Mouse (Mus musculus) cortical plate, adult 2 months (tissue): ENCODE results near the gene Pi16.

Experiments used
- CTCF ChIP-seq: fragments of 200-500 bp; IDR thresholded peaks from 2 replicates; pipeline ENCODE4 v1.5.1; 2011; ENCODE audit warnings: mild to moderate bottlenecking, control low read depth, low read length; ENCODE audit not compliant: insufficient read depth; ENCODE audit errors: extremely low read depth
- POLR2A ChIP-seq: fragments of 200-500 bp; IDR thresholded peaks from 2 replicates; pipeline ENCODE4 v1.6.1; 2011; ENCODE audit warnings: mild to moderate bottlenecking, low read length, control low read depth; ENCODE audit not compliant: insufficient read depth; ENCODE audit errors: extremely low read depth

- TF ChIP-seq CTCF = no peak
- no peak for TF ChIP-seq POLR2A
Measured at GRCm38 (mm10) chr17:29322603-29322962, 5.1 kb downstream of the Pi16 start.
